26 mouse cellular contexts compared by ENCODE assay signal in genomic region chr1:150505794-150506193, GRCm38 (mm10). TPM values are rescaled to one million over a fixed set of nuclear protein-coding genes. Genes with fewer than 3 reads are reported as not detected.
DNase-seq lines count a peak whose midpoint lies in the region; ATAC-seq and TF ChIP-seq lines count a peak whose summit lies in the region.
"Had no signal": no experiment of that assay in that cellular context is flagged by ENCODE, and none has a peak within 500 bp of the region (broad histone marks: within the 10 kb centered on the region; RNA-seq: fewer than 3 reads in every experiment).

No protein-coding gene starts in this region.

- no peak for ATAC-seq in lung, embryonic 14.5 days (ENCODE audit: insufficient read depth)
- peak; percentile 74 for ATAC-seq in common myeloid progenitor, adult 5-6 weeks (replicated peaks; ENCODE audit: low read depth, poor library complexity, severe bottlenecking)
- peak; percentile 52 for ATAC-seq in megakaryocyte progenitor cell, adult 5-6 weeks (replicated peaks; ENCODE audit: poor library complexity)
- ATAC-seq: forebrain, embryonic 14.5 days; forebrain, postnatal 0 days; intestine, postnatal 0 days; Patski had no signal

- H3K4me3 ChIP-seq in lung, embryonic 14.5 days (ENCODE audit: low read depth, low read length): no peak overlapping the region
- H3K4me3 ChIP-seq in lung, adult 2 months (replicated peaks; ENCODE audit: extremely low read depth, low read depth, low read length): no peak overlapping the region
- H3K4me3 ChIP-seq: embryonic facial prominence, embryonic 15.5 days; gastrocnemius, adult 2 months; heart, adult 2 months; heart, embryonic 10.5 days; heart, embryonic 13.5 days; hindbrain, embryonic 15.5 days had no signal

- H3K36me3 ChIP-seq in lung, embryonic 14.5 days (ENCODE audit: insufficient read depth): no peaks in the 10 kb centered on the region
- H3K36me3 ChIP-seq: embryonic facial prominence, embryonic 15.5 days; G1E; heart, embryonic 10.5 days; heart, embryonic 13.5 days; hindbrain, embryonic 15.5 days had no signal

- WGBS in lung, embryonic 14.5 days: 13% methylated on average over 2 of the region's 2 CpGs
- WGBS in lung, adult 2 months: 11% methylated on average over 2 of the region's 2 CpGs

- peak; percentile 21 for DNase-seq in lung, embryonic 14.5 days
- no peak for DNase-seq in lung, adult 2 months
- DNase-seq in kidney, postnatal 10 days: no peak
- no peak for DNase-seq in testis, postnatal 10 days (ENCODE audit: low spot score)
- DNase-seq: adrenal gland, postnatal 10 days; cerebellum, adult 11 months; cerebellum, adult 2 months; cerebellum, adult 9-11 months; cerebellum, postnatal 25 days; embryo, embryonic 11 days; forebrain, postnatal 0 days; gastrocnemius, adult 2 months; gastrocnemius, postnatal 14 days; heart, adult 2 months; heart, postnatal 14 days; heart, postnatal 4 days had no signal

- no peaks in the 10 kb centered on the region for H3K4me1 ChIP-seq in lung, embryonic 14.5 days (ENCODE audit: insufficient read depth)
- no peaks in the 10 kb centered on the region for H3K4me1 ChIP-seq in lung, adult 2 months (ENCODE audit: control insufficient read depth, insufficient read depth, low read length)
- H3K4me1 ChIP-seq: embryonic facial prominence, embryonic 15.5 days; heart, embryonic 10.5 days; hindbrain, embryonic 15.5 days had no signal

- H3K9me3 ChIP-seq in lung, embryonic 14.5 days (ENCODE audit: low read depth, low read length): no peaks in the 10 kb centered on the region
- H3K9me3 ChIP-seq: embryonic facial prominence, embryonic 15.5 days; G1E; heart, embryonic 10.5 days; heart, embryonic 13.5 days; hindbrain, embryonic 15.5 days had no signal

- no peak for TF ChIP-seq CTCF in lung, embryonic 14.5 days (IDR thresholded peaks at IDR 0.05; ENCODE audit: low read depth)
- TF ChIP-seq CTCF in lung, adult 2 months (IDR thresholded peaks at IDR 0.05; ENCODE audit: insufficient read depth, low read length): no peak

- no peak for TF ChIP-seq POLR2A in lung, adult 2 months (IDR thresholded peaks at IDR 0.05; ENCODE audit: borderline replicate concordance, extremely low read depth, low read depth, low read length)

- H3K4me2 ChIP-seq in lung, embryonic 14.5 days: no peak overlapping the region
- H3K4me2 ChIP-seq: embryonic facial prominence, embryonic 15.5 days; heart, embryonic 13.5 days; hindbrain, embryonic 15.5 days had no signal

- no peaks in the 10 kb centered on the region for H3K27me3 ChIP-seq in lung, embryonic 14.5 days (ENCODE audit: insufficient read depth, low read length)
- H3K27me3 ChIP-seq: embryonic facial prominence, embryonic 15.5 days; heart, embryonic 13.5 days; hindbrain, embryonic 15.5 days; Patski had no signal

- H3K9ac ChIP-seq in lung, embryonic 14.5 days: no peak overlapping the region
- H3K9ac ChIP-seq: embryonic facial prominence, embryonic 15.5 days; forebrain, postnatal 0 days; heart, embryonic 13.5 days; hindbrain, embryonic 15.5 days had no signal

- no peak overlapping the region for H3K27ac ChIP-seq in lung, embryonic 14.5 days (ENCODE audit: low read depth)
- H3K27ac ChIP-seq: embryonic facial prominence, embryonic 15.5 days; gastrocnemius, adult 2 months; heart, adult 2 months; heart, embryonic 10.5 days; heart, embryonic 13.5 days; hindbrain, embryonic 15.5 days had no signal

RNA-seq across cellular contexts. Expression of gene Prg4, which starts 39.8 kb away (rescaled TPM):
- 0.55 TPM in 2 replicates for polyA plus RNA-seq in lung, embryonic 14.5 days (2014; fragmentation: Nextera tagmentation; extraction: Ambion mirVana)
- polyA plus RNA-seq in lung, adult 2 months (2012; rRNA removed): 2.8 and 7.2 TPM in 2 replicates
- 0.59 TPM in 1 of 2 replicates, not detected in the other for total RNA-seq in common myeloid progenitor, adult 5-6 weeks (2017)
- total RNA-seq in megakaryocyte progenitor cell, adult 5-6 weeks (2015): not detected in 2 replicates
- not detected in 2 replicates for total RNA-seq in megakaryocyte progenitor cell, adult 5-6 weeks (2017)
- polyA plus RNA-seq: G1E had no signal
